Mouse (Mus musculus): ENCODE measurements around the gene Lhfpl5. TPM values are rescaled to one million over a fixed set of nuclear protein-coding genes. Genes with fewer than 3 reads are reported as not detected.

The Lhfpl5 gene
- polyA plus RNA-seq, 1 experiment = 0.12 TPM

GRCm38 (mm10) chr17:28572521-28572920, 2.9 kb upstream of the Lhfpl5 start:
- DNase-seq (ENCODE audit: low spot score) = no peak

DNA sequence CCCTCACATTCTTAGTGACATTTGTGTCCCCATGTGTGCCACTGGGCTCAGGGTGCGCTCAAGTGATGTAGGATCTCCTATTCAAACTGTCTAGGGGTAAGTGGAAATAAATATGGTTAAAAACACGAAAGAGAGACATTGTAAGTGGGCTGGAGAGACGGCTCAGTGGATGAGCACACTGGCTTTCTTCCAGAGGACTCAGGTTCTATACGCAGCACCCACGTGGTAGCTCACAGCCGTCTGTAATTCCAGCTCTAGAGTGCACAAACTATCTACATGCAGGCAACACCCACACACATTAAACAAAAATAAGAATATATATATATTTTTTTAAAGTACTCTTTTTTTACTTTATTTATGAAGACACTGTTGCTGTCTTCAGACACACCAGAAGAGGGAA, 2.5 kb upstream of the Lhfpl5 start:
- DNase-seq (ENCODE audit: low spot score) = no peak

DNA sequence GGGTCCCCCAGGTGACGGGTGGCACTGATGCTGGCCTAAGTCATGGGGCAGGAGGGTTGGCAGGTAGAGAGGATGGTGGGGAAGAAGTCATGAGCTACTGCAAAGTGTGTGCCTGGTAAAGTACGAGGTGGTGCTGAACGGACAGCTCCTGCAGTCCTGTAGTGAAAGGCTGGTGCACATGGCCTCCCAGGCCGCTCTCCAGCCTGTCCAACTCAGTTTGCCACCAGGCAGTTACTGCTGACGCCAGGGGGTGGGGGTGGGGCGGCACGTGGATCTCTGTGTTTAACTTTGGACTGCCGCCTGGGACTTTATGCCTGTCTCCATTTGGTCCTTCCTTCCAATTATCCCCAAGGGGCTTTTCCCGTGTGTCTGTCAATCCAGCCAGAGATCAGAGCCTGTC, 5.0 kb downstream of the Lhfpl5 start:
- no peak for DNase-seq (ENCODE audit: low spot score)

- no peak for DNase-seq (ENCODE audit: low spot score)
These were observed 5.6 kb downstream of the Lhfpl5 start for GRCm38 (mm10) chr17:28581056-28581455.

- DNase-seq (ENCODE audit: low spot score) = no peak
These were observed 11.1 kb downstream of the Lhfpl5 start for GRCm38 (mm10) chr17:28586509-28586908.

- DNase-seq (ENCODE audit: low spot score) = no peak
These were observed 13.2 kb downstream of the Lhfpl5 start for GRCm38 (mm10) chr17:28588591-28588990.

- no peak for DNase-seq (ENCODE audit: low spot score)
These were observed 15.2 kb downstream of the Lhfpl5 start for GRCm38 (mm10) chr17:28590596-28590995.

DNA sequence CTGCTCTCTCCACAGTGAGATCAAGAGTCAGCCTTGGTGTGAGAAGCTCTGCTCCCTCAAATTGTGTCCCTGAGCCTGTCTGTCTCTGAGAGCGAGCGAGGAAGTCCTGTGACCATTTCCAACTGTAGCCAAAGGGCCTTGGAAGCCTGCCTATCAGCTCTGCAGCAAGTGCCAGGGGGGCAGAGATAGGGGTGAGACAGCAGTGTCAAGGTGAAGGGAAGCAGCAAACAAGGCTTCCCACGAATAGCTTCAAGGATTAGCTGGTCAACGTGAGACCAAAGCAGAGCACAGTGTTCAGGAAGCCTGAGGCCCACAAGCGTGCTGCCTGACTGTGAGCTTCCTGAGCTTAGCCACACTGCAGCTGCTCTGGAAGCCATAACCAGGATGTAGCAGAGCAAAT, 16.0 kb downstream of the Lhfpl5 start:
- no peak for DNase-seq (ENCODE audit: low spot score)

DNA sequence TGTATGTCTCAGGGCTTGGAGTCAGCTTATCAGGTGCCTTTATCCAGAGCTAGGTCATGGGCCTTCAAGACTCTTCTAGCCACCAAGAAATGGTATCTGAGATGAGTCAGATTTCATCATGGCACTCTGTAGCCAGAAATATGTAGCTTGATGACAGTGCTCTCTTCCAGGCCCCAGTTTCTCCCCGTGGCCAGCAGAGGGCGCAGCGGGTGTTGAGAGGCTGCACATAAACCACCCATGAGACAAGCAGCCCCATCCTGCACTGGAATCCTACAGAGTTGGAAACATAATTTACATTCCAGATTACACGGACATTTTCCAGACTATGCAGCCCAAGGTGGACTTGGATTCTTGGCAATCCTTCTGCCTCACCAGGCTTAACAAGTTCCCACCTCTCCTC, 17.6 kb downstream of the Lhfpl5 start:
- peak; percentile 50 for DNase-seq (ENCODE audit: low spot score)

DNA sequence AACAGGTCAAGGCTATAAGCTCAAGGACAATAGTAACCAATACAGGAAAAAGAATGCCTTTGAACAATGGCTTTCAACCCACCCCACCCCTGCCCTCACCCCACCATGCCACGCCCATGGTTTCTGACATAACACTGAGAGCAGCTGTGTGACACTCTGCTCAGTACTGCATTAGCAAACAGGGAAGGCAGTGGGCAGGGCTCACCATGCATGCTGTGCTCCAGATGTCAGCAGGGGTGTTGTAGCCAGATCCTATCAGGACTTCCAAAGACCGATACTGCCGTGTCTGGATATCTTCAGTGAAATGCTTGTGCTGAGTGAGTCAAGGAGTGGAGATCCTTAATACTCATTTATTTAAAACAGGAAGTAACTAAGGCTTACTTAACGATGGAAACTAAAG, 18.5 kb downstream of the Lhfpl5 start:
- DNase-seq (ENCODE audit: low spot score) = no peak

DNA sequence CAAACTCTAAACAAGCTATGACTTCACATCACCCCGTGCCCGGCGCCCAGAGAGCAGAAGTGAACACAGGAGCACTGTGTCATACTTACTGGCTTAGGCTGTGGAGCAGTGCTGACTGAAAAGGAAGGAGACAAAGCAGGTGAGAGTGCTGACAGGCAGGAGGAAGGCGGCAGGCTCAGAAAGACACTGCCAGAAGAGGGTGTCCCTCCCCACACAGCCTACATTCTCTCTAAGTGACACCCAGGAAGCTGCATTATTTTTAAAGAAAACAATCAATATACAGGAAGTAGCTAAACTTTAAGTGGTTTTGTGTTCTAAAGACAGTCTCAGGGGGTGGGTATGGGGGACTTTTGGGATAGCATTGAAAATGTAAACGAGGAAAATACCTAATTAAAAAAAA, 25.3 kb downstream of the Lhfpl5 start:
- no peak for DNase-seq (ENCODE audit: low spot score)

GRCm38 (mm10) chr17:28601557-28602250, 26.3 kb downstream of the Lhfpl5 start:
- DNase-seq (ENCODE audit: low spot score) = no peak

DNA sequence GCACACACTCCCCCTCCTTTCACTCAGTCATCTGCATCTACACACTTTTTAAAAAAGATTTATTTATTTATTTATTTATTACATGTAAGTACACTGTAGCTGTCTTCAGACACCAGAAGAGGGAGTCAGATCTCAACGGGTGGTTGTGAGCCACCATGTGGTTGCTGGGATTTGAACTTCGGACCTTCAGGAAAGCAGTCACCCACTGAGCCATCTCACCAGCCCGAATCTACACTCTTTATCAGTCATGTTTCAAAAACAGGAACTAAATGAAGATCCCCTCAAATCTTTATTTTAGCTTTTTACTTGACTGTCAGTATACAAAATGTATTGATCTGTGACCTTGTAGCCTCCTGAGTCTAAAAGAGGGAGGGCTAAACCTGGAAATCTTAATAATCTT, 34.1 kb downstream of the Lhfpl5 start:
- no peak for DNase-seq (ENCODE audit: low spot score)

- no peak for DNase-seq (ENCODE audit: low spot score)
These were observed 37.2 kb downstream of the Lhfpl5 start for GRCm38 (mm10) chr17:28612603-28613002.

- DNase-seq (ENCODE audit: low spot score) = no peak
These were observed 37.7 kb downstream of the Lhfpl5 start for GRCm38 (mm10) chr17:28613096-28613495.

DNA sequence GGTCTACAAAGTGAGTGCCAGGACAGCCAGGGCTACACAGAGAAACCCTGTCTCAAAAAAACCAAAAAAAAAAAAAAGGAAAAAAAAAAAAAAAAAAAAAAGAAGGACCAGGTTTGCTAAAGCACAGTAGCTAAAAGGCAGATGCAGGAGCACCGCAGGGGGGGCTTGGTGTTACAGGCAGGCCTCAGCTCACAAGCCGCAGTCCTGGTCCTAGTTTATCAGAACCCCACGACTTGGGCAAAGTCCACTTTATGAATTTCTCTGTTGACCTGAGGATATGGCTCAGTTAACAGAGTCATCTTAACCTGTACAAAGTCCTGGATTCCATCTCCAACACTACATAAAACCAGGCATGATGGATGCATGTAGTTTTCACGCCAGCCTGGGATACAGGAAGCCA, 39.9 kb downstream of the Lhfpl5 start:
- no peak for DNase-seq (ENCODE audit: low spot score)

- no peak for DNase-seq (ENCODE audit: low spot score)
These were observed 42.2 kb downstream of the Lhfpl5 start for GRCm38 (mm10) chr17:28617636-28618035.

- no peak for DNase-seq (ENCODE audit: low spot score)
These were observed 42.7 kb downstream of the Lhfpl5 start for GRCm38 (mm10) chr17:28618124-28618523.

- no peak for DNase-seq (ENCODE audit: low spot score)
These were observed 43.3 kb downstream of the Lhfpl5 start for GRCm38 (mm10) chr17:28618775-28619174.

GRCm38 (mm10) chr17:28621381-28622299, 46.2 kb downstream of the Lhfpl5 start:
- peak; percentile 53 for DNase-seq (ENCODE audit: low spot score)

- DNase-seq (ENCODE audit: low spot score) = peak; percentile 83
These were observed 46.9 kb downstream of the Lhfpl5 start, which contains the start of gene Srpk1 for GRCm38 (mm10) chr17:28622300-28622759. Gene Srpk1, minus strand, starts transcription at chr17:28622709.

GRCm38 (mm10) chr17:28624841-28625240, 49.4 kb downstream of the Lhfpl5 start:
- DNase-seq (ENCODE audit: low spot score) = no peak

- no peak for DNase-seq (ENCODE audit: low spot score)
These were observed 49.9 kb downstream of the Lhfpl5 start for GRCm38 (mm10) chr17:28625327-28625726.

Measured in urinary bladder, adult 2 months (tissue).